Mouse (Mus musculus) thymus, adult 2 months (tissue): ENCODE results near the gene Sord.

Source experiments
- CTCF ChIP-seq: fragments of 200-500 bp; IDR thresholded peaks from 2 replicates; pipeline ENCODE4 v1.5.1; 2012; ENCODE audit warnings: mild to moderate bottlenecking, control low read depth, low read length, moderate library complexity, borderline replicate concordance; ENCODE audit not compliant: control insufficient read depth, poor library complexity, insufficient read depth; ENCODE audit errors: extremely low read depth
- POLR2A ChIP-seq: fragments of 200-500 bp; IDR thresholded peaks from 2 replicates; pipeline ENCODE4 v1.6.1; 2012; ENCODE audit warnings: mild to moderate bottlenecking, low read length, control low read depth, moderate library complexity; ENCODE audit not compliant: control insufficient read depth, poor library complexity, insufficient read depth; ENCODE audit errors: extremely low read depth

DNA sequence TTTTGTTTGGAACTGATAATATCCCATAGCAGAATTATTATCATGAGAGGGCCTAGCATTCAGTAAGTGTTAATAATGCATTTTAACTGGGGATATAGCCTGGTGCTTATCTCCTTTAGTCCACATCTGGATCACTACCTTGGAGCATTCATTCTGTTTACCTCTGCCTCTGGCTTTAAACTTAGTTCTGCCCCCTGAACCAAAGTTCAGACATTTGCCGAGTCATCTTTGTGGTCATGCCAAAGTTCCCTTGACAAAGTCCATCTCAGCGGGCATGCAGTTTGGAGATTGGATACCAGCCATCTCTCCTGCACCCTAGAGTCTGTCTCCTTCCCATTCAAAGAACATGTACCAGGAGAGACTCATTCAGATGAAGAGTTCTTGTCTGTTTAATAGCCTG, 876 bp downstream of the Sord start:
- no peak for TF ChIP-seq CTCF
- TF ChIP-seq POLR2A = no peak
